Mouse (Mus musculus) mouse trophoblast stem cell (cell line): ENCODE results near the gene Hoxc11.

ENCODE experiments used
- in situ Hi-C, 2 experiments: fragments of 300-500 bp; cut with MseI, MboI; formaldehyde crosslinking; loops; 2 replicates in 1 of 2; 3 replicates in 1 of 2; pipeline ENCODE4 v1.15.1; 2025

Hoxc11 gene

GRCm38 (mm10) chr15:103002821-103003448, 48.7 kb downstream of the Hoxc11 start:
- in situ Hi-C loops = no loop called here

- in situ Hi-C loops = no loop called here
Observed at GRCm38 (mm10) chr15:103005308-103005707, 51.1 kb downstream of the Hoxc11 start.

GRCm38 (mm10) chr15:103005797-103006196, 51.6 kb downstream of the Hoxc11 start:
- in situ Hi-C loops = no loop called here

GRCm38 (mm10) chr15:103006326-103006725, 52.1 kb downstream of the Hoxc11 start:
- in situ Hi-C loops = no loop called here
